Mouse (Mus musculus) olfactory bulb, adult 2 months (tissue): ENCODE measurements at regions not wholly inside any gene's neighbourhood (a gene's known extent, or its start where the extent isn't known, plus 50 kb on each side); places are given as distances from the start of the nearest gene placed in this dataset.

Source experiments
- H3K27ac ChIP-seq: fragments of 200-500 bp; 2 replicates; pipeline ENCODE4 v1.5.1; 2012; ENCODE audit warnings: low read depth, low read length; ENCODE audit not compliant: insufficient read depth
- H3K4me1 ChIP-seq: fragments of 200-500 bp; 2 replicates; pipeline ENCODE4 v1.6.1; 2012; ENCODE audit warnings: low read length; ENCODE audit not compliant: control insufficient read depth, insufficient read depth
- H3K4me3 ChIP-seq: fragments of 200-500 bp; 2 replicates; pipeline ENCODE4 v1.5.1; 2012; ENCODE audit warnings: mild to moderate bottlenecking, low read depth, low read length, moderate library complexity; ENCODE audit not compliant: insufficient read depth
- CTCF ChIP-seq: fragments of 200-500 bp; IDR thresholded peaks from 2 replicates; pipeline ENCODE4 v1.5.1; 2012; ENCODE audit warnings: low read depth, mild to moderate bottlenecking, low read length, moderate library complexity; ENCODE audit not compliant: insufficient read depth
- POLR2A ChIP-seq: fragments of 200-500 bp; IDR thresholded peaks from 2 replicates; pipeline ENCODE4 v1.6.1; 2012; ENCODE audit warnings: mild to moderate bottlenecking, low read depth, low read length, moderate library complexity; ENCODE audit not compliant: insufficient read depth
- WGBS: fragments of 180-500 bp; shearing (Covaris S2); methylation state at CpG from one replicate; pipeline ENCODE4 v1.1.7; 2018; 5-methylcytosine and 5-hydroxymethylcytosine counted together

- H3K27ac ChIP-seq: no peak overlapping the region
- TF ChIP-seq POLR2A (no peak), CTCF (no peak)
- H3K4me1 ChIP-seq: no peaks in the 10 kb centered on the region
- WGBS: 68% methylated on average over 1 of the region's 1 CpGs
- H3K4me3 ChIP-seq: no peak overlapping the region
Observed at GRCm38 (mm10) chr6:41225382-41225781, 76.7 kb upstream of the Try4 start.

GRCm38 (mm10) chr6:41218415-41218814 lies 83.7 kb upstream of the Try4 start:
- no peaks in the 10 kb centered on the region for H3K4me1 ChIP-seq
- no peak for TF ChIP-seq POLR2A
- TF ChIP-seq CTCF: no peak
- no peak overlapping the region for H3K27ac ChIP-seq
- no peak overlapping the region for H3K4me3 ChIP-seq
- 90% methylated on average over 7 of the region's 7 CpGs for WGBS

- Histone ChIP-seq H3K4me3 (no peak overlapping the region), H3K27ac (no peak overlapping the region), H3K4me1 (no peaks in the 10 kb centered on the region)
- WGBS: 94% methylated on average over 4 of the region's 4 CpGs
- TF ChIP-seq POLR2A (no peak), CTCF (no peak)
Observed at GRCm38 (mm10) chr6:41215857-41216256, 86.2 kb upstream of the Try4 start.

- no peak overlapping the region for H3K4me3 ChIP-seq
- TF ChIP-seq CTCF (no peak), POLR2A (no peak)
- H3K4me1 ChIP-seq: no peaks in the 10 kb centered on the region
- WGBS: 71% methylated on average over 4 of the region's 4 CpGs
- H3K27ac ChIP-seq: no peak overlapping the region
Observed at GRCm38 (mm10) chr6:41205864-41206263, 96.2 kb upstream of the Try4 start.

GRCm38 (mm10) chr6:41202882-41203281 lies 99.2 kb upstream of the Try4 start:
- Histone ChIP-seq H3K27ac (no peak overlapping the region), H3K4me3 (no peak overlapping the region)
- 85% methylated on average over 1 of the region's 1 CpGs for WGBS

GRCm38 (mm10) chr6:41202302-41202701 lies 99.8 kb upstream of the Try4 start:
- no peak overlapping the region for H3K27ac ChIP-seq
- no peaks in the 10 kb centered on the region for H3K4me1 ChIP-seq
- no peak overlapping the region for H3K4me3 ChIP-seq
- TF ChIP-seq POLR2A: no peak
- TF ChIP-seq CTCF: no peak
- 82% methylated on average over 2 of the region's 2 CpGs for WGBS

More at GRCm38 (mm10) chr6:41202882-41203281, 99.2 kb upstream of the Try4 start:
- no peaks in the 10 kb centered on the region for H3K4me1 ChIP-seq
- TF ChIP-seq POLR2A (no peak), CTCF (no peak)

- H3K4me1 ChIP-seq: no peaks in the 10 kb centered on the region
- TF ChIP-seq CTCF: no peak
- no peak overlapping the region for H3K27ac ChIP-seq
- WGBS: 67% methylated on average over 1 of the region's 1 CpGs
- H3K4me3 ChIP-seq: no peak overlapping the region
Observed at GRCm38 (mm10) chr6:41194464-41194863, 107.6 kb upstream of the Try4 start.

- TF ChIP-seq POLR2A (no peak), CTCF (no peak)
- WGBS: 86% methylated on average over 1 of the region's 1 CpGs
- Histone ChIP-seq H3K4me1 (no peaks in the 10 kb centered on the region), H3K27ac (no peak overlapping the region), H3K4me3 (no peak overlapping the region)
Observed at GRCm38 (mm10) chr6:41191734-41192326, 110.2 kb upstream of the Try4 start.

GRCm38 (mm10) chr6:41188910-41189309 lies 113.2 kb upstream of the Try4 start:
- 82% methylated on average over 2 of the region's 2 CpGs for WGBS

GRCm38 (mm10) chr6:41187966-41188365 lies 114.1 kb upstream of the Try4 start:
- no peak for TF ChIP-seq POLR2A
- TF ChIP-seq CTCF: no peak
- Histone ChIP-seq H3K27ac (no peak overlapping the region), H3K4me3 (no peak overlapping the region), H3K4me1 (no peaks in the 10 kb centered on the region)
- WGBS: 67% methylated on average over 1 of the region's 1 CpGs

More at GRCm38 (mm10) chr6:41188910-41189309, 113.2 kb upstream of the Try4 start:
- H3K4me1 ChIP-seq: no peaks in the 10 kb centered on the region
- H3K4me3 ChIP-seq: no peak overlapping the region
- no peak overlapping the region for H3K27ac ChIP-seq
- no peak for TF ChIP-seq CTCF
- TF ChIP-seq POLR2A: no peak
